Mouse (Mus musculus) liver, postnatal 0 days (tissue): ENCODE data around the gene Cnot10.

Experiments used
- CTCF ChIP-seq: sonication (generic); IDR thresholded peaks from 2 replicates; pipeline ENCODE4 v1.5.1; 2016; ENCODE audit warnings: antibody characterized with exemption, low read depth
- EP300 ChIP-seq: IDR thresholded peaks from 2 replicates; pipeline ENCODE4 v1.6.1; 2016; ENCODE audit warnings: antibody characterized with exemption, low read depth, mild to moderate bottlenecking

DNA sequence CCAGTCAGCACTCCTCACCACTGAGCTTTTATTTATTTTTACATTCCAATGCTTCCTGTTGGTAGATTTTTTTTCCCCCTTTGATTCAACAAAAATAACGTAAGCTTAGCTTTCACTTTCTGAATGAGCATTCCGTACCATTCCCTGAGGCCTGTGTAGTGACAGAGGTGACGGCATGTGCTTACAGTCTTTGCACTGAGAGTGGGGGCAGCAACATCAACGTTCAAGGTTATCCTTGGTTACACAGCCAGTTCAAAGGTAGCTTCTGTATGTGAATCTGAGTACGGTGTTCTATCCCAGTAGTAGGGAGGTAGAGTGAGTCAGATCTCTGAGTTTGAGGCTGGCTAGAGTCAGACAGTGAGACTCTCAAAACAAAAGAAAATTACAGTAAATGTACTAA lies 18.8 kb downstream of the Cnot10 start:
- TF ChIP-seq CTCF = no peak
- no peak for TF ChIP-seq EP300
